Mouse (Mus musculus) stomach, postnatal 0 days (tissue): ENCODE data around the gene Rsl1. TPM values are rescaled to one million over a fixed set of nuclear protein-coding genes. Genes with fewer than 3 reads are reported as not detected.
A peak's percentile ranks its signal among the peaks of the same experiment; 100 is the strongest.
"Not testable (repeated sequence)": the region's sequence is repeated elsewhere in the genome, so short reads cannot be mapped to it uniquely, and the experiment has no call there.

Experiments used
- ATAC-seq: fragments of 200-750 bp; cut with Nextera tagmentation; 2 replicates; pipeline ENCODE4 v1.8.0; 2017; ENCODE audit not compliant: low FRiP score, low TSS enrichment
- DNase-seq: peaks from one replicate; pipeline ENCODE4 v3.0.0-alpha.2; 2016; ENCODE audit warnings: low spot score
- H3K27ac ChIP-seq: fragments of 300-500 bp; sonication (generic); replicated peaks from 2 replicates; pipeline ENCODE4 v1.5.1; 2014; ENCODE audit warnings: mild to moderate bottlenecking, control low read depth
- H3K27me3 ChIP-seq: fragments of 300-500 bp; sonication (generic); 2 replicates; pipeline ENCODE4 v1.6.1; 2014; ENCODE audit warnings: low read length; ENCODE audit not compliant: control insufficient read depth, insufficient read depth
- H3K36me3 ChIP-seq: fragments of 300-500 bp; sonication (generic); 2 replicates; pipeline ENCODE4 v1.6.1; 2014; ENCODE audit warnings: low read length, mixed read lengths; ENCODE audit not compliant: control insufficient read depth, insufficient read depth
- H3K4me1 ChIP-seq: fragments of 300-500 bp; sonication (generic); replicated peaks from 2 replicates; pipeline ENCODE4 v1.6.1; 2014; ENCODE audit warnings: antibody characterized with exemption; ENCODE audit not compliant: control insufficient read depth, insufficient read depth
- H3K4me2 ChIP-seq: fragments of 300-500 bp; sonication (generic); replicated peaks from 2 replicates; pipeline ENCODE4 v1.6.1; 2014; ENCODE audit warnings: low read depth, mild to moderate bottlenecking, control low read depth, moderate library complexity
- H3K4me3 ChIP-seq: fragments of 300-500 bp; sonication (generic); 2 replicates; pipeline ENCODE4 v1.5.1; 2014; ENCODE audit warnings: low read depth, low read length, control low read depth
- H3K9ac ChIP-seq: fragments of 300-500 bp; sonication (generic); 2 replicates; pipeline ENCODE4 v1.6.1; 2014; ENCODE audit warnings: mild to moderate bottlenecking, low read length, control low read depth, mixed read lengths
- H3K9me3 ChIP-seq: fragments of 300-500 bp; sonication (generic); 2 replicates; pipeline ENCODE4 v1.6.1; 2016; ENCODE audit warnings: low read length; ENCODE audit not compliant: control insufficient read depth
- CTCF ChIP-seq: IDR thresholded peaks from 2 replicates; pipeline ENCODE4 v1.5.1; 2016; ENCODE audit warnings: antibody characterized with exemption, low read depth, mild to moderate bottlenecking, moderate library complexity
- EP300 ChIP-seq: optimal IDR thresholded peaks from 2 replicates; pipeline ENCODE3; 2016; ENCODE audit warnings: antibody characterized with exemption
- WGBS: fragments of 180-500 bp; shearing (Covaris S2); extraction: QIAGEN DNeasy Blood & Tissue Kit; methylation state at CpG from one replicate; pipeline ENCODE4 v1.1.7; 2014; 5-methylcytosine and 5-hydroxymethylcytosine counted together
- polyA plus RNA-seq: library from polyadenylated mRNA; unstranded; fragments of >200 nt; fragmentation: Nextera tagmentation; extraction: Ambion mirVana; gene quantifications from 2 replicates; pipeline ENCODE4 v1.2.1, GENCODE M21; 2015

The Rsl1 gene
- 4.1 and 4.2 TPM in 2 replicates for polyA plus RNA-seq

DNA sequence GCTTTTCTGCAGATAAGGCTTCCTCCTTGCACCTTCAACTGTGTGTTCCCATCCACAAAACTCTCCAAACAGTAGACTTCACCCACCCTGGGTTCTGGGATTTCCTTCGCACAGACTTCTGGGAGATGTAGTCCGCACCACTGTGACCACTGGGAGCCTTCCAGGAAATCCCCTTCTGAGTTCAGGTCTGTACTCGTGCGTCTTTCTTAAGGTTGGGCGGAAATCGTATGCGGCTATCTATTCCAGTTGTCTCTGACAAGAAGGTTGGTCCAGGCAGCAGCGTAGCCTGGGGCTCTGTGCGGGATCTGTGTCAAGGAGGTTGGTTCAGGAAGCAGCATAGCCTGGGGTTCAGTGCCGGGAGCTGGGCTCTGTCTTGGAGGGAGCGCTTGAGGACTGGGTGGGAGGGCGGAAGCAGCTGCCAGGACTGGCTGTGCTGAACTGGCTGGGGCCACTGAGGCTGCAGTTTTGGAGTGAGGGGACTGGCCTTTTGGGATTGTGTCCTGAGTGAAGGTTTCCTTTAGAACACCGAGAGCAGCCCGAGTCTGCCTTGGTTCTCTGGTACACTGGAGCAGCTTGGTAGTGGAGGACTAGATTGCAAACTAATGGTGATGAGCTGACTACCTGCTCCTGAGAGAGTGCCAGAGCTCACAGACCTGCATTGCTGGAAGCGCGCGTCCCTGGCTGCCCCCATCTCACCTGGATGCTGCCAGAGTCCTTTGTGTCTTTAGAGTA is at the start of gene Rsl1:
Gene Rsl1 (plus strand): TSS at position 192 of the 732 bp plus-strand sequence.
- ATAC-seq (peak; percentile 95), DNase-seq (peak; percentile 57)
- H3K27me3 ChIP-seq, H3K36me3 ChIP-seq, H3K4me1 ChIP-seq, H3K9me3 ChIP-seq, H3K27ac ChIP-seq: not testable (repeated sequence)
- Histone ChIP-seq H3K4me3 (peak within 1 kb of the TSS; percentile 51), H3K4me2 (peak within 1 kb of the TSS; percentile 64), H3K9ac (peak within 1 kb of the TSS; percentile 61)
- under 1% methylated on average over 17 of the region's 17 CpGs for WGBS
- 0 out of 2 replicates have a peak, but pooled peaks have one; percentile 3 for TF ChIP-seq CTCF

DNA sequence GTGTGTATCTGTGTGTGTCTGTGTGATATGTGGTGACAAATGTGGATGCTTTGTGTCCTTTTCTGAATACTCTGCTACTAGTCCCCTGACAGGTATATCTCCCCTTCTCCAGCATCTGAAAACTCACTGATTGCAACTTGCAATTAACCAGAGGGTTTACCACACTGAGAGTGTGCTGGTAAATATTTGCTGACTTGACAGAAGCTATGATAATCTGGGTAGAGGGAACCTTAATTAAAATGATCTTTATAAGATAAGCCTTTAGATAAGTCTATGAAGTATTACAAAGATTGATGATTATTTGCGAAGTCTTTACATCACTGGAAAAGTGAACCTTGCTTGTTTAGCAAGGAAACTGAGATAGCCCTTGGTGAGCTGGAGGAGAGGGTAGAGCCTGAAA is 48.5 kb upstream of the Rsl1 start:
- Histone ChIP-seq H3K9ac (no peak overlapping the region), H3K4me1 (no peaks in the 10 kb centered on the region), H3K4me3 (no peak overlapping the region), H3K27me3 (no peaks in the 10 kb centered on the region), H3K27ac (no peak overlapping the region), H3K4me2 (no peak overlapping the region), H3K9me3 (no peaks in the 10 kb centered on the region), H3K36me3 (no peaks in the 10 kb centered on the region)
- no peak for DNase-seq
- WGBS, result 76% methylated on average over 1 of the region's 1 CpGs
- TF ChIP-seq EP300, result no peak
- TF ChIP-seq CTCF, result no peak
- ATAC-seq, result no peak

DNA sequence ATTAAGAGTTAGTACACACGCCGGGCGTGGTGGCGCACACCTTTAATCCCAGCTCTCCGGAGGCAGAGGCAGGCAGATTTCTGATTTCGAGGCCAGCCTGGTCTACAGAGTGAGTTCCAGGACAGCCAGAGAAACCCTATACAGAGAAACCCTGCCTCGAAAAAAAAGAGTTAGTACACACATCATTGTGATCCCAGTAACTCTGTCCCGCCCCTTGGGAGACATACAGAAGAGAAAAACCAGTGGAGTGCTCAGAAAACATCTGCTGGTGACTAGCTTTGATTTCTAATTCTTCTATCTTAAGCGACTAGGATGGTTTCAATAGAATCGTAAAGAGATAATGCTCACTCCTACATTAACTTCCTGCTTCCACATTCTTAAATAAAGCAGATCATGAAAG is 45.5 kb upstream of the Rsl1 start:
- not testable (repeated sequence) for H3K9me3 ChIP-seq, H3K4me3 ChIP-seq, H3K27me3 ChIP-seq, H3K4me1 ChIP-seq, H3K9ac ChIP-seq, H3K36me3 ChIP-seq, ATAC-seq, H3K27ac ChIP-seq, DNase-seq
- 74% methylated on average over 10 of the region's 10 CpGs for WGBS
- peak overlapping the region; percentile 54 for H3K4me2 ChIP-seq

DNA sequence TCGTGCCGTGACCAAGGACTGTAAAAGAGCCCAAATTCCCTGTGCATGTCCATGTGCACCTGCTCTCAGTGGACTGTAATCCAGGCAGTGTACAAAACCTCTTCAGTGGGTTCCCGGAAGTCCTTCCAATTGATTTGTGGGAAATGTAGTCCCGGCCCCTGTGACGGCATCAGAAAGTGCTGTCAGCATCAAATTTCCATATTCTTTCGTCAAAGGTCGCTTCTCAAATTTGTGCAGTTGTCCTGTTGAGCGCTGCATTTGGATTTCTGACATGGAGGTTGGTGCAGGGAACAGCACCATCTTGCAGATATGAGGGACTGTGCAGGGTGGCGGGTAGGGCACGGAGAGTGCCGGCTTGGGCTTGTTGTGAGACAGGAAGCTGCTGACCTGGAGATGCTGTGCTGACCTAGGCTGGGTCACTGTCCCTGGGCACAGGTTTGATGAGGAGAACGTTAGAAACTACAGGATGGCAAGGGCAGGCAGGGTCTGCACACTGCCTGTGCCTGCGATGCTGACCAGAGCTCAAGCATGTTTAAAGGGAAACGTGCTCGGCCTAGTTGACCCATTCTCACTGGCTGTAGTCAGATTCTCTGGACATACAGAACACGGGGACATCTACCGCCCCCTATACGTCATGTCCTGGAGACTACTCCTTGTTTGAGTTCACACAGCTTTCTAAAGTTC is 44.8 kb upstream of the Rsl1 start:
- no peak for TF ChIP-seq EP300
- TF ChIP-seq CTCF, result peak; percentile 42; the same call in 1 of the 2 replicates
- H3K36me3 ChIP-seq, result no peaks in the 10 kb centered on the region
- H3K27me3 ChIP-seq, result no peaks in the 10 kb centered on the region
- H3K4me1 ChIP-seq, result no peaks in the 10 kb centered on the region
- H3K27ac ChIP-seq, result peak overlapping the region; percentile 49; the same call in 1 of the 2 replicates
- H3K9ac ChIP-seq, result peak overlapping the region; percentile 72
- peak overlapping the region; percentile 54 for H3K4me2 ChIP-seq
- H3K4me3 ChIP-seq, result peak overlapping the region; percentile 73
- peak; percentile 98 for ATAC-seq
- H3K9me3 ChIP-seq, result no peaks in the 10 kb centered on the region
- DNase-seq, result peak; percentile 85
- WGBS, result 1% methylated on average over 18 of the region's 18 CpGs

DNA sequence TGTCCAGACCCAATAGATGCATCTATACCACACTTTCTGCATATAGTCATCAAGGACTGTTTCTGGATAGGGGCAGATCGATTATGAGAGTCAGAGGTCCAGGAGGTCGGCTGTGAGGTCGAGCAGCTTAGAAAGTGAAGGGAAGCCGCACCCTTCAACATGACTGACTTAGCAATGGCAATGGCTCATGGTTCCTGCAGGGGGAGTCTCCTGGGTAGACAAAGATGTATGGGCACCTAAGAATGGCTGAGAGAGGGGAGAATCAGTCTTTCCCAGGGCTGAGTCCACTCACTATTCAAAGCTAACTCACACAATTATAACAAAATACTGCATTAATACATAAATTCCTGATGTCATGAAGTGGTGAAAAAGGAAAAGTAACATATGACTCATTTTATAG is 6.9 kb upstream of the Rsl1 start:
- not testable (repeated sequence) for H3K4me3 ChIP-seq, DNase-seq, H3K27me3 ChIP-seq, ATAC-seq, H3K4me2 ChIP-seq, H3K27ac ChIP-seq, H3K36me3 ChIP-seq, H3K4me1 ChIP-seq, H3K9me3 ChIP-seq, H3K9ac ChIP-seq
- WGBS, result 43% methylated on average over 4 of the region's 4 CpGs

- Histone ChIP-seq H3K4me2 (peak overlapping the region; percentile 64), H3K4me3 (peak overlapping the region; percentile 51), H3K36me3 (no peaks in the 10 kb centered on the region), H3K27ac (no peak overlapping the region), H3K9ac (peak overlapping the region; percentile 61), H3K27me3 (no peaks in the 10 kb centered on the region), H3K4me1 (no peaks in the 10 kb centered on the region), H3K9me3 (no peaks in the 10 kb centered on the region)
- no peak for TF ChIP-seq EP300
- TF ChIP-seq CTCF, result no peak
- ATAC-seq (no peak), DNase-seq (no peak)
- 8% methylated on average over 5 of the region's 5 CpGs for WGBS
Measured at GRCm38 (mm10) chr13:67173723-67174055, 707 bp downstream of the Rsl1 start.
